Mouse (Mus musculus): ENCODE results near the gene Dner.

DNA sequence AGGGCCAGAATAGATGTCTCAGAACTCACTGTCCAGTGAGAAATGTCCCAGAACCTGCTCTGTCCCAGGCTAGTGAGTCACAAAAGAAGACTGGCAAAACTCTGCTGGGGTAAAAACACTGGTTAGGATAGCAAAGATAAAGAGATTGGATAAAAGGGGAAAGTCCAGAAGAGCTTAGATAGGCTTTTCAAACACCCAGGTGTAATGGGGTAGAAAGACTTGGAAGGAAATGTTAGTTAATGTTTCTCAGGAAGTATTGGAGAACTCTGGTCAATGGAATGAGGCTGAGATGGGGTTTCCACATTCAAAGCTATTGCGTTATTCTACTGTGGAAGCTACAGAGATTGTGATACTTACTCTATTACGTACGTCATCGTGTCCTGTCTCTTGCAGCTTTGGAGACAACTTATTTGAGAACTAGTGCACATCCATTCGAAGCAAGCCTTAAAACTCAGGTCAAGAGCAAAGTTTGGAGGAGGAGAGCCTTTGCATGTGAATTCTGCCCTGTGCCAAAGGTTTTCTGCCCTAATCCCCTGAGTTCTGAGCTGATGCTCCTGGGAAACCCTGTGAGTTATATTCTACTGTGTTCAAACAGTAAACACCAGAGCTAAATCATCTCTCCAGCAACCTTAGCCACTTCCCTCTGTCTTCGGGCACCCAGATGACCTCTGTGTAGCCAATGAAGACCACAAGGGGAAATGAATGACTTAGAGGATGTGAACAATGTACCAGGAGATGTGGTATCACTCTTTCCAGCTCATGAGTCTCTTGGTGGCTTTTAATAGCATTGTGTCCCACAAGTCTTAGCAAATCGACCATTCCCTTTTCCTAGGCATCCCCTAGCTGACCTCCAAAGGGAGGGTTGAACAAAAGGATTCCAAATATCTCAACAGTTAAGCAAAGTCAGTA is 333.1 kb downstream of the Dner start:
- TF ChIP-seq CTCF (IDR thresholded peaks at IDR 0.05) = no peak
- TF ChIP-seq POLR2A (IDR thresholded peaks at IDR 0.05; ENCODE audit: insufficient read depth, low read depth, low read length) = no peak
- no peak for TF ChIP-seq EP300 (IDR thresholded peaks at IDR 0.05; ENCODE audit: insufficient read depth, low read depth, low read length)
